Mouse (Mus musculus): ENCODE results near the gene Olfr1375. TPM values are rescaled to one million over a fixed set of nuclear protein-coding genes. Genes with fewer than 3 reads are reported as not detected.

Olfr1375 gene
- not detected for polyA plus RNA-seq (2014; fragmentation: Illumina TruSeq; extraction: RNeasy Lipid Tissue Mini Kit (QIAGEN cat#74804); ENCODE audit: low read depth, low replicate concordance)

GRCm38 (mm10) chr11:51047809-51048208 lies at the start of gene Olfr1375:
TSS of gene Olfr1375 (plus strand) at chr11:51048109.

GRCm38 (mm10) chr11:51003296-51003695 lies 44.6 kb upstream of the Olfr1375 start, which contains the start of gene Olfr51:
TSS of gene Olfr51 (plus strand) at chr11:51003596.

GRCm38 (mm10) chr11:51013936-51014335 lies 34.0 kb upstream of the Olfr1375 start, which contains the start of gene Olfr54:
TSS of gene Olfr54 (plus strand) at chr11:51014236.

DNA sequence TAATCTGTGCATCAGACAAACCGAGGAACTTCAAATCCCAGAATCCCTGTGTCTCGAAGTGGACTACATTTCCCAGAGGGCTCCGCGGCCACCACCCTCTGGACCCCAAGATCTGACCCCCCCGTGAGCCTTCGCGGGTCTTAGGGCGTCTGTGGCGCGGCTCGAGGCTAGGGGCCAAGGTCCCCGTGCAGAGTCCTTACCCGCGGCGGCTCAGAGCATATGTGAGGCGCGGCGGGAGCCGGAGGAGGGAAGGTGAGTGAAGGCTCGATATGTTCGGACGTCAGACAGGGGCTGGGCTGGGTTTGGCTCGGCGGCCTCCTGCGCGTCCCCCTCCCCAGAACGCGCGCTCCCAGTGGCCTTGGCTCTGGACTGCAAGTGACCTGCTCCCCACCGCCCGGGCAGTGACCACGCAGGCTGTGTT lies 11.3 kb downstream of the Olfr1375 start, which contains the start of gene Zfp354a:
Zfp354a (plus strand) TSS at position 107 of the 421 bp plus-strand sequence.

Other genes starting within 250 kb of the Olfr1375 start
- gene Zfp354c, start 220.4 kb upstream of the Olfr1375 start, polyA plus RNA-seq (2014; fragmentation: Illumina TruSeq; extraction: RNeasy Lipid Tissue Mini Kit (QIAGEN cat#74804); ENCODE audit: low read depth, low replicate concordance): 3.2 TPM
- gene Zfp879, start 206.6 kb upstream of the Olfr1375 start, polyA plus RNA-seq (2014; fragmentation: Illumina TruSeq; extraction: RNeasy Lipid Tissue Mini Kit (QIAGEN cat#74804); ENCODE audit: low read depth, low replicate concordance): 0.88 TPM
- gene Grm6, start 197.4 kb upstream of the Olfr1375 start, polyA plus RNA-seq (2014; fragmentation: Illumina TruSeq; extraction: RNeasy Lipid Tissue Mini Kit (QIAGEN cat#74804); ENCODE audit: low read depth, low replicate concordance): not detected
- gene Zfp454, start 160.5 kb upstream of the Olfr1375 start, polyA plus RNA-seq (2014; fragmentation: Illumina TruSeq; extraction: RNeasy Lipid Tissue Mini Kit (QIAGEN cat#74804); ENCODE audit: low read depth, low replicate concordance): 1.6 TPM
- gene Zfp2, start 131.9 kb upstream of the Olfr1375 start, polyA plus RNA-seq (2014; fragmentation: Illumina TruSeq; extraction: RNeasy Lipid Tissue Mini Kit (QIAGEN cat#74804); ENCODE audit: low read depth, low replicate concordance): 8.2 TPM
- gene Zfp354b, start 116.5 kb upstream of the Olfr1375 start, polyA plus RNA-seq (2014; fragmentation: Illumina TruSeq; extraction: RNeasy Lipid Tissue Mini Kit (QIAGEN cat#74804); ENCODE audit: low read depth, low replicate concordance): 2.2 TPM
- gene 4933414I15Rik, start 104.3 kb upstream of the Olfr1375 start, polyA plus RNA-seq (2014; fragmentation: Illumina TruSeq; extraction: RNeasy Lipid Tissue Mini Kit (QIAGEN cat#74804); ENCODE audit: low read depth, low replicate concordance): 1.5 TPM
- not detected for gene Prop1, start 94.3 kb upstream of the Olfr1375 start, polyA plus RNA-seq (2014; fragmentation: Illumina TruSeq; extraction: RNeasy Lipid Tissue Mini Kit (QIAGEN cat#74804); ENCODE audit: low read depth, low replicate concordance)
- gene Olfr1378, start 81.6 kb upstream of the Olfr1375 start, polyA plus RNA-seq (2014; fragmentation: Illumina TruSeq; extraction: RNeasy Lipid Tissue Mini Kit (QIAGEN cat#74804); ENCODE audit: low read depth, low replicate concordance): not detected
- gene Olfr1377, start 66.1 kb upstream of the Olfr1375 start, polyA plus RNA-seq (2014; fragmentation: Illumina TruSeq; extraction: RNeasy Lipid Tissue Mini Kit (QIAGEN cat#74804); ENCODE audit: low read depth, low replicate concordance): not detected
- gene Olfr51, start 44.5 kb upstream of the Olfr1375 start, polyA plus RNA-seq (2014; fragmentation: Illumina TruSeq; extraction: RNeasy Lipid Tissue Mini Kit (QIAGEN cat#74804); ENCODE audit: low read depth, low replicate concordance): not detected
- not detected for gene Olfr54, start 33.9 kb upstream of the Olfr1375 start, polyA plus RNA-seq (2014; fragmentation: Illumina TruSeq; extraction: RNeasy Lipid Tissue Mini Kit (QIAGEN cat#74804); ENCODE audit: low read depth, low replicate concordance)
- gene Zfp354a, start 11.1 kb downstream of the Olfr1375 start, polyA plus RNA-seq (2014; fragmentation: Illumina TruSeq; extraction: RNeasy Lipid Tissue Mini Kit (QIAGEN cat#74804); ENCODE audit: low read depth, low replicate concordance): 3.1 TPM
- not detected for gene Gm12569, start 172.4 kb downstream of the Olfr1375 start, polyA plus RNA-seq (2014; fragmentation: Illumina TruSeq; extraction: RNeasy Lipid Tissue Mini Kit (QIAGEN cat#74804); ENCODE audit: low read depth, low replicate concordance)
- gene Clk4, start 213.6 kb downstream of the Olfr1375 start, polyA plus RNA-seq (2014; fragmentation: Illumina TruSeq; extraction: RNeasy Lipid Tissue Mini Kit (QIAGEN cat#74804); ENCODE audit: low read depth, low replicate concordance): 101 TPM
- gene BC049762, start 214.9 kb downstream of the Olfr1375 start, polyA plus RNA-seq (2014; fragmentation: Illumina TruSeq; extraction: RNeasy Lipid Tissue Mini Kit (QIAGEN cat#74804); ENCODE audit: low read depth, low replicate concordance): 4.5 TPM
- gene Col23a1, start 241.8 kb downstream of the Olfr1375 start, polyA plus RNA-seq (2014; fragmentation: Illumina TruSeq; extraction: RNeasy Lipid Tissue Mini Kit (QIAGEN cat#74804); ENCODE audit: low read depth, low replicate concordance): 9.0 TPM